Comparison of ENCODE assay signal across 8 mouse cellular contexts in genomic region chr9:121494006-121494767, GRCm38 (mm10). TPM values are rescaled to one million over a fixed set of nuclear protein-coding genes. Genes with fewer than 3 reads are reported as not detected.
DNase-seq lines count a peak whose midpoint lies in the region; ATAC-seq lines count a peak whose summit lies in the region.

No protein-coding gene starts in this region.

- H3K9ac ChIP-seq in hindbrain, embryonic 15.5 days, result peak overlapping the region; percentile 28; the same call in 1 of the 2 replicates
- H3K9ac ChIP-seq in neural tube, embryonic 12.5 days, result no peak overlapping the region

- H3K36me3 ChIP-seq in hindbrain, embryonic 15.5 days, result no peaks in the 10 kb centered on the region
- no peaks in the 10 kb centered on the region for H3K36me3 ChIP-seq in neural tube, embryonic 12.5 days

- peak overlapping the region; percentile 61 for H3K4me2 ChIP-seq in hindbrain, embryonic 15.5 days
- H3K4me2 ChIP-seq in neural tube, embryonic 12.5 days (replicated peaks), result peak overlapping the region; percentile 55

- H3K4me1 ChIP-seq in hindbrain, embryonic 15.5 days (replicated peaks), result peaks cover 14% of the 10 kb centered on the region; the same call in 1 of the 2 replicates
- peaks cover 10% of the 10 kb centered on the region for H3K4me1 ChIP-seq in neural tube, embryonic 12.5 days

- H3K4me3 ChIP-seq in hindbrain, embryonic 15.5 days, result peak overlapping the region; percentile 34
- peak overlapping the region; percentile 22 for H3K4me3 ChIP-seq in neural tube, embryonic 12.5 days

- no peak overlapping the region for H3K27ac ChIP-seq in hindbrain, embryonic 15.5 days (replicated peaks)
- no peak overlapping the region for H3K27ac ChIP-seq in neural tube, embryonic 12.5 days

- DNase-seq in kidney, postnatal 10 days, result peak; percentile 23
- no peak for DNase-seq in kidney, adult 9 months
- DNase-seq in embryo, embryonic 10.5 days (ENCODE audit: low spot score), result peak; percentile 36
- no peak for DNase-seq in layer of hippocampus, adult 8-10 months (ENCODE audit: low spot score in 2 of 2)
- no peak for DNase-seq in thymus, postnatal 36 days

- peaks cover 49% of the 10 kb centered on the region for H3K27me3 ChIP-seq in hindbrain, embryonic 15.5 days
- H3K27me3 ChIP-seq in neural tube, embryonic 12.5 days (replicated peaks), result peaks cover 59% of the 10 kb centered on the region

- 3% methylated on average over 48 of the region's 48 CpGs for WGBS in hindbrain, embryonic 15.5 days
- 2% methylated on average over 48 of the region's 48 CpGs for whole genome bisulfite sequencing in neural tube, embryonic 12.5 days

- no peaks in the 10 kb centered on the region for H3K9me3 ChIP-seq in hindbrain, embryonic 15.5 days
- no peaks in the 10 kb centered on the region for H3K9me3 ChIP-seq in neural tube, embryonic 12.5 days

- 0 out of 2 replicates have a peak, but pooled peaks have one; percentile 27 for ATAC-seq in hindbrain, embryonic 15.5 days (ENCODE audit: low FRiP score, low read depth)
- ATAC-seq in neural tube, embryonic 12.5 days (ENCODE audit: low FRiP score, low read depth), result no peak
- ATAC-seq in megakaryocyte progenitor cell, adult 5-6 weeks (replicated peaks; ENCODE audit: poor library complexity), result no peak

RNA-seq across cellular contexts. Expression of gene Cck, which starts 1.3 kb away (rescaled TPM):
- 70.3 and 71.8 TPM in 2 replicates for polyA plus RNA-seq in hindbrain, embryonic 15.5 days (2015; fragmentation: Nextera tagmentation; extraction: Ambion mirVana)
- polyA plus RNA-seq in neural tube, embryonic 12.5 days (2016; fragmentation: Nextera tagmentation; extraction: Ambion mirVana), result 0.89 and 1.5 TPM in 2 replicates
- not detected in 2 replicates for total RNA-seq in megakaryocyte progenitor cell, adult 5-6 weeks (2015)
- not detected in 2 replicates for total RNA-seq in megakaryocyte progenitor cell, adult 5-6 weeks (2017)
- 100 to 1,000 TPM; 514 to 576 (median 548) TPM for total RNA-seq in layer of hippocampus, adult 8-10 months (2022)

Comparison
In these comparisons a context has a peak if more than half of its experiments do, and no peak if none do; other contexts are left out.
1. DNase-seq: peak in kidney, postnatal 10 days (single experiment) and embryo, embryonic 10.5 days (single experiment); none in kidney, adult 9 months (single experiment), layer of hippocampus, adult 8-10 months (0 of 2) and thymus, postnatal 36 days (0 of 2).
2. RNA of gene Cck, which starts 1.3 kb away (total RNA-seq): 514 to 576 TPM in layer of hippocampus, adult 8-10 months; not detected in megakaryocyte progenitor cell, adult 5-6 weeks; every median in the first group is over 100 times any median in the second.